Mouse (Mus musculus): Measurements from ENCODE around the gene Sorcs1. TPM values are rescaled to one million over a fixed set of nuclear protein-coding genes. Genes with fewer than 3 reads are reported as not detected.

Gene Sorcs1
- polyA plus RNA-seq, 1 experiment from 2014 or later, result 16.8 TPM

GRCm38 (mm10) chr19:50418962-50419720 lies 259.3 kb downstream of the Sorcs1 start:
- DNase-seq (ENCODE audit: low spot score) (no peak), ATAC-seq (ENCODE audit: low FRiP score) (no peak)
- WGBS, result 46% methylated on average over 14 of the region's 14 CpGs
- no peaks in the 10 kb centered on the region for H3K27me3 ChIP-seq (ENCODE audit: control insufficient read depth, insufficient read depth, low read length)
- H3K4me3 ChIP-seq (replicated peaks; ENCODE audit: low read length), result no peak overlapping the region
- H3K4me1 ChIP-seq (replicated peaks; ENCODE audit: control insufficient read depth, insufficient read depth, low read length), result peaks cover 9% of the 10 kb centered on the region
- no peaks in the 10 kb centered on the region for H3K9me3 ChIP-seq (ENCODE audit: control insufficient read depth, low read length)
- H3K36me3 ChIP-seq (replicated peaks; ENCODE audit: control insufficient read depth, insufficient read depth), result no peaks in the 10 kb centered on the region
- no peak overlapping the region for H3K4me2 ChIP-seq (replicated peaks)
- no peak overlapping the region for H3K9ac ChIP-seq
- H3K27ac ChIP-seq, result no peak overlapping the region

GRCm38 (mm10) chr19:50410561-50410960 lies 267.9 kb downstream of the Sorcs1 start:
- no peaks in the 10 kb centered on the region for H3K27me3 ChIP-seq (ENCODE audit: control insufficient read depth, insufficient read depth, low read length)
- H3K4me1 ChIP-seq (replicated peaks; ENCODE audit: control insufficient read depth, insufficient read depth, low read length), result no peaks in the 10 kb centered on the region
- no peaks in the 10 kb centered on the region for H3K36me3 ChIP-seq (replicated peaks; ENCODE audit: control insufficient read depth, insufficient read depth)
- H3K4me2 ChIP-seq (replicated peaks), result no peak overlapping the region
- no peak overlapping the region for H3K27ac ChIP-seq
- no peak overlapping the region for H3K9ac ChIP-seq
- H3K9me3 ChIP-seq (ENCODE audit: control insufficient read depth, low read length), result no peaks in the 10 kb centered on the region
- no peak overlapping the region for H3K4me3 ChIP-seq (replicated peaks; ENCODE audit: low read length)
- 68% methylated on average over 3 of the region's 3 CpGs for WGBS
- ATAC-seq (ENCODE audit: low FRiP score) (no peak), DNase-seq (ENCODE audit: low spot score) (no peak)

- no peak overlapping the region for H3K27ac ChIP-seq
- no peak overlapping the region for H3K4me2 ChIP-seq (replicated peaks)
- H3K9ac ChIP-seq, result no peak overlapping the region
- H3K36me3 ChIP-seq (replicated peaks; ENCODE audit: control insufficient read depth, insufficient read depth), result no peaks in the 10 kb centered on the region
- no peak for ATAC-seq (ENCODE audit: low FRiP score)
- H3K4me3 ChIP-seq (replicated peaks; ENCODE audit: low read length), result no peak overlapping the region
- no peaks in the 10 kb centered on the region for H3K9me3 ChIP-seq (ENCODE audit: control insufficient read depth, low read length)
- 81% methylated on average over 2 of the region's 2 CpGs for WGBS
- no peak for DNase-seq (ENCODE audit: low spot score)
- no peaks in the 10 kb centered on the region for H3K27me3 ChIP-seq (ENCODE audit: control insufficient read depth, insufficient read depth, low read length)
- no peaks in the 10 kb centered on the region for H3K4me1 ChIP-seq (replicated peaks; ENCODE audit: control insufficient read depth, insufficient read depth, low read length)
Observed at GRCm38 (mm10) chr19:50398341-50398740, 280.1 kb downstream of the Sorcs1 start.

GRCm38 (mm10) chr19:50395731-50396130 lies 282.7 kb downstream of the Sorcs1 start:
- ATAC-seq (ENCODE audit: low FRiP score) (no peak), DNase-seq (ENCODE audit: low spot score) (no peak)
- Histone ChIP-seq H3K27ac (no peak overlapping the region), H3K4me3 (replicated peaks; ENCODE audit: low read length) (no peak overlapping the region), H3K4me1 (replicated peaks; ENCODE audit: control insufficient read depth, insufficient read depth, low read length) (no peaks in the 10 kb centered on the region), H3K4me2 (replicated peaks) (no peak overlapping the region), H3K27me3 (ENCODE audit: control insufficient read depth, insufficient read depth, low read length) (no peaks in the 10 kb centered on the region), H3K9ac (no peak overlapping the region), H3K9me3 (ENCODE audit: control insufficient read depth, low read length) (no peaks in the 10 kb centered on the region), H3K36me3 (replicated peaks; ENCODE audit: control insufficient read depth, insufficient read depth) (no peaks in the 10 kb centered on the region)
- WGBS, result 82% methylated on average over 6 of the region's 6 CpGs

- ATAC-seq (ENCODE audit: low FRiP score) (no peak), DNase-seq (ENCODE audit: low spot score) (no peak)
- H3K4me2 ChIP-seq (replicated peaks), result no peak overlapping the region
- no peaks in the 10 kb centered on the region for H3K4me1 ChIP-seq (replicated peaks; ENCODE audit: control insufficient read depth, insufficient read depth, low read length)
- H3K9ac ChIP-seq, result no peak overlapping the region
- no peaks in the 10 kb centered on the region for H3K9me3 ChIP-seq (ENCODE audit: control insufficient read depth, low read length)
- 81% methylated on average over 5 of the region's 5 CpGs for WGBS
- H3K27me3 ChIP-seq (ENCODE audit: control insufficient read depth, insufficient read depth, low read length), result no peaks in the 10 kb centered on the region
- H3K36me3 ChIP-seq (replicated peaks; ENCODE audit: control insufficient read depth, insufficient read depth), result no peaks in the 10 kb centered on the region
- H3K27ac ChIP-seq, result no peak overlapping the region
- H3K4me3 ChIP-seq (replicated peaks; ENCODE audit: low read length), result no peak overlapping the region
Observed at GRCm38 (mm10) chr19:50394101-50394500, 284.3 kb downstream of the Sorcs1 start.

- Histone ChIP-seq H3K27me3 (ENCODE audit: control insufficient read depth, insufficient read depth, low read length) (no peaks in the 10 kb centered on the region), H3K36me3 (replicated peaks; ENCODE audit: control insufficient read depth, insufficient read depth) (no peaks in the 10 kb centered on the region), H3K4me3 (replicated peaks; ENCODE audit: low read length) (no peak overlapping the region), H3K27ac (no peak overlapping the region), H3K9ac (no peak overlapping the region), H3K4me1 (replicated peaks; ENCODE audit: control insufficient read depth, insufficient read depth, low read length) (no peaks in the 10 kb centered on the region), H3K4me2 (replicated peaks) (no peak overlapping the region), H3K9me3 (ENCODE audit: control insufficient read depth, low read length) (peaks cover 6% of the 10 kb centered on the region)
- no peak for ATAC-seq (ENCODE audit: low FRiP score)
- 69% methylated on average over 9 of the region's 9 CpGs for WGBS
- no peak for DNase-seq (ENCODE audit: low spot score)
Observed at GRCm38 (mm10) chr19:50389925-50390552, 288.4 kb downstream of the Sorcs1 start.

- Histone ChIP-seq H3K27ac (no peak overlapping the region), H3K4me1 (replicated peaks; ENCODE audit: control insufficient read depth, insufficient read depth, low read length) (peaks cover 5% of the 10 kb centered on the region), H3K4me3 (replicated peaks; ENCODE audit: low read length) (no peak overlapping the region), H3K9ac (no peak overlapping the region), H3K4me2 (replicated peaks) (no peak overlapping the region), H3K9me3 (ENCODE audit: control insufficient read depth, low read length) (no peaks in the 10 kb centered on the region), H3K27me3 (ENCODE audit: control insufficient read depth, insufficient read depth, low read length) (no peaks in the 10 kb centered on the region), H3K36me3 (replicated peaks; ENCODE audit: control insufficient read depth, insufficient read depth) (no peaks in the 10 kb centered on the region)
- 47% methylated on average over 5 of the region's 5 CpGs for WGBS
- DNase-seq (ENCODE audit: low spot score) (no peak), ATAC-seq (ENCODE audit: low FRiP score) (no peak)
Observed at GRCm38 (mm10) chr19:50378901-50379300, 299.5 kb downstream of the Sorcs1 start.

- 43% methylated on average over 10 of the region's 10 CpGs for WGBS
- H3K27ac ChIP-seq, result no peak overlapping the region
- ATAC-seq (ENCODE audit: low FRiP score), result no peak
Observed at GRCm38 (mm10) chr19:50374751-50375150, 303.7 kb downstream of the Sorcs1 start.

GRCm38 (mm10) chr19:50366446-50366845 lies 312.0 kb downstream of the Sorcs1 start:
- ATAC-seq (ENCODE audit: low FRiP score), result no peak
- H3K4me1 ChIP-seq (replicated peaks; ENCODE audit: control insufficient read depth, insufficient read depth, low read length), result no peaks in the 10 kb centered on the region
- no peaks in the 10 kb centered on the region for H3K9me3 ChIP-seq (ENCODE audit: control insufficient read depth, low read length)
- H3K36me3 ChIP-seq (replicated peaks; ENCODE audit: control insufficient read depth, insufficient read depth), result no peaks in the 10 kb centered on the region
- WGBS, result 65% methylated on average over 3 of the region's 3 CpGs
- DNase-seq (ENCODE audit: low spot score), result no peak
- H3K4me2 ChIP-seq (replicated peaks), result no peak overlapping the region
- H3K27ac ChIP-seq, result no peak overlapping the region
- no peak overlapping the region for H3K4me3 ChIP-seq (replicated peaks; ENCODE audit: low read length)
- no peak overlapping the region for H3K9ac ChIP-seq
- no peaks in the 10 kb centered on the region for H3K27me3 ChIP-seq (ENCODE audit: control insufficient read depth, insufficient read depth, low read length)

More at GRCm38 (mm10) chr19:50374751-50375150, 303.7 kb downstream of the Sorcs1 start:
- peaks cover 5% of the 10 kb centered on the region for H3K4me1 ChIP-seq (replicated peaks; ENCODE audit: control insufficient read depth, insufficient read depth, low read length)
- DNase-seq (ENCODE audit: low spot score), result no peak
- no peak overlapping the region for H3K4me3 ChIP-seq (replicated peaks; ENCODE audit: low read length)
- peak overlapping the region; percentile 29; the same call in 1 of the 2 replicates for H3K4me2 ChIP-seq (replicated peaks)
- no peaks in the 10 kb centered on the region for H3K9me3 ChIP-seq (ENCODE audit: control insufficient read depth, low read length)
- no peak overlapping the region for H3K9ac ChIP-seq
- no peaks in the 10 kb centered on the region for H3K36me3 ChIP-seq (replicated peaks; ENCODE audit: control insufficient read depth, insufficient read depth)
- H3K27me3 ChIP-seq (ENCODE audit: control insufficient read depth, insufficient read depth, low read length), result no peaks in the 10 kb centered on the region

Measured in hindbrain, embryonic 14.5 days (tissue).